Mouse (Mus musculus) liver, embryonic 14.5 days (tissue): ENCODE data around the gene Tmbim1. TPM values are rescaled to one million over a fixed set of nuclear protein-coding genes. Genes with fewer than 3 reads are reported as not detected.

Experiments
- ATAC-seq: fragments of 200-750 bp; cut with Nextera tagmentation; 2 replicates; pipeline ENCODE4 v1.8.0; 2017; ENCODE audit warnings: moderate number of reproducible peaks, mild to moderate bottlenecking, moderate library complexity; ENCODE audit not compliant: insufficient read depth
- DNase-seq, 3 experiments: peaks; one replicate each; pipeline ENCODE4 v3.0.0-alpha.2; 2012 to 2013; ENCODE audit warnings: low read depth in 3 of 3, low spot score in 3 of 3
- H3K27ac ChIP-seq: fragments of 300-500 bp; sonication (generic); 2 replicates; pipeline ENCODE4 v1.5.1; 2014; ENCODE audit warnings: moderate library complexity, mild to moderate bottlenecking, control low read depth, inconsistent platforms
- H3K27me3 ChIP-seq: fragments of 300-500 bp; sonication (generic); 2 replicates; pipeline ENCODE4 v1.6.1; 2014; ENCODE audit warnings: mild to moderate bottlenecking, low read length, moderate library complexity; ENCODE audit not compliant: control insufficient read depth, insufficient read depth
- H3K36me3 ChIP-seq: fragments of 300-500 bp; sonication (generic); replicated peaks from 2 replicates; pipeline ENCODE4 v1.6.1; 2014; ENCODE audit warnings: low read depth; ENCODE audit not compliant: control insufficient read depth, insufficient read depth
- H3K4me1 ChIP-seq, 2 experiments: fragments of 200-500 bp in 1 of 2; fragments of 300-500 bp in 1 of 2; sonication (generic) in 1 of 2; replicated peaks; 2 replicates each; pipeline ENCODE4 v1.6.1; 2012 to 2014; ENCODE audit warnings: antibody characterized with exemption in 1 of 2, inconsistent platforms in 1 of 2, low read length in 1 of 2; ENCODE audit not compliant: control insufficient read depth in 2 of 2, insufficient read depth in 2 of 2
- H3K4me2 ChIP-seq: fragments of 300-500 bp; sonication (generic); 2 replicates; pipeline ENCODE4 v1.6.1; 2014; ENCODE audit warnings: low read depth, mild to moderate bottlenecking, control low read depth, moderate library complexity
- H3K4me3 ChIP-seq, 2 experiments: fragments of 200-500 bp in 1 of 2; fragments of 300-500 bp in 1 of 2; sonication (generic) in 1 of 2; 2 replicates each; pipeline ENCODE4 v1.5.1; 2012 to 2014; ENCODE audit warnings: low read depth in 2 of 2, low read length in 2 of 2, mild to moderate bottlenecking in 2 of 2, control low read depth in 1 of 2, inconsistent platforms in 1 of 2, moderate library complexity in 1 of 2; ENCODE audit not compliant: insufficient read depth in 1 of 2
- H3K9ac ChIP-seq: fragments of 300-500 bp; sonication (generic); replicated peaks from 2 replicates; pipeline ENCODE4 v1.6.1; 2014; ENCODE audit warnings: mild to moderate bottlenecking, control low read depth, moderate library complexity
- H3K9me3 ChIP-seq: fragments of 300-500 bp; sonication (generic); 2 replicates; pipeline ENCODE4 v1.6.1; 2016; ENCODE audit warnings: low read length, mixed read lengths; ENCODE audit not compliant: control insufficient read depth
- CTCF ChIP-seq: IDR thresholded peaks from 2 replicates; pipeline ENCODE4 v1.5.1; 2016; ENCODE audit warnings: antibody characterized with exemption, low read depth, control low read depth
- EP300 ChIP-seq: IDR thresholded peaks from 2 replicates; pipeline ENCODE4 v1.6.1; 2016; ENCODE audit warnings: antibody characterized with exemption, low read depth
- WGBS: fragments of 180-500 bp; shearing (Covaris S2); extraction: QIAGEN DNeasy Blood & Tissue Kit; methylation state at CpG from one replicate; pipeline ENCODE4 v1.1.7; 2014; ENCODE audit not compliant: insufficient replicate concordance; 5-methylcytosine and 5-hydroxymethylcytosine counted together
- polyA plus RNA-seq, 2 experiments: library from polyadenylated mRNA; depleted of rRNA in 1 of 2; stranded (reverse) in 1 of 2; unstranded in 1 of 2; fragments of >200 nt; fragmentation: Nextera tagmentation in 1 of 2; extraction: Ambion mirVana in 1 of 2; gene quantifications; 2 replicates each; pipeline versions ENCODE4 v1.2.1 to v1.2.3; 2012 to 2014

Gene Tmbim1
- polyA plus RNA-seq, 2 experiments = 10.1 to 10.5 TPM

GRCm38 (mm10) chr1:74275015-74275414, 30.4 kb downstream of the Tmbim1 start:
- Histone ChIP-seq H3K27ac (no peak overlapping the region), H3K27me3 (no peaks in the 10 kb centered on the region; the same call in 1 of the 2 replicates), H3K9me3 (no peaks in the 10 kb centered on the region), H3K4me1 (0 out of 4 replicates have a peak, but pooled peaks cover 0 to 2% of the 10 kb centered on the region in 2 experiments), H3K9ac (no peak overlapping the region), H3K36me3 (no peaks in the 10 kb centered on the region), H3K4me3 (no peak overlapping the region), H3K4me2 (no peak overlapping the region)
- no peak for DNase-seq
- no peak for ATAC-seq
- TF ChIP-seq EP300 (no peak), CTCF (no peak)
- 25% methylated on average over 9 of the region's 9 CpGs for WGBS

GRCm38 (mm10) chr1:74271659-74272058, 33.8 kb downstream of the Tmbim1 start:
- ATAC-seq (no peak), DNase-seq (no peak)
- no peak overlapping the region for H3K27ac ChIP-seq
- no peak overlapping the region for H3K9ac ChIP-seq
- H3K4me1 ChIP-seq = 0 out of 4 replicates have a peak, but pooled peaks cover 0 to 2% of the 10 kb centered on the region in 2 experiments
- WGBS = 66% methylated on average over 4 of the region's 4 CpGs
- no peak overlapping the region for H3K4me2 ChIP-seq
- no peaks in the 10 kb centered on the region; the same call in 1 of the 2 replicates for H3K27me3 ChIP-seq
- no peak overlapping the region for H3K4me3 ChIP-seq
- no peak for TF ChIP-seq CTCF
- no peak for TF ChIP-seq EP300
- peaks cover 10% of the 10 kb centered on the region for H3K36me3 ChIP-seq
- H3K9me3 ChIP-seq = no peaks in the 10 kb centered on the region

- WGBS = 70% methylated on average over 8 of the region's 8 CpGs
- Histone ChIP-seq H3K36me3 (peaks cover 35% of the 10 kb centered on the region), H3K9me3 (no peaks in the 10 kb centered on the region), H3K27me3 (no peaks in the 10 kb centered on the region), H3K4me1 (no peaks in the 10 kb centered on the region), H3K4me3 (no peak overlapping the region), H3K27ac (no peak overlapping the region), H3K9ac (no peak overlapping the region), H3K4me2 (no peak overlapping the region)
- ATAC-seq (no peak), DNase-seq (no peak)
- TF ChIP-seq EP300 (no peak), CTCF (peak; percentile 12; the same call in 1 of the 2 replicates)
Observed at GRCm38 (mm10) chr1:74268750-74269149, 36.7 kb downstream of the Tmbim1 start.

- ATAC-seq = no peak
- Histone ChIP-seq H3K4me3 (no peak overlapping the region), H3K9me3 (no peaks in the 10 kb centered on the region), H3K9ac (no peak overlapping the region), H3K4me1 (no peaks in the 10 kb centered on the region), H3K4me2 (no peak overlapping the region), H3K27me3 (no peaks in the 10 kb centered on the region), H3K36me3 (peaks cover 75% of the 10 kb centered on the region), H3K27ac (no peak overlapping the region)
- WGBS = 77% methylated on average over 6 of the region's 6 CpGs
- TF ChIP-seq EP300 (no peak), CTCF (no peak)
- no peak for DNase-seq
Observed at GRCm38 (mm10) chr1:74262510-74262909, 42.9 kb downstream of the Tmbim1 start.

GRCm38 (mm10) chr1:74256782-74257181, 48.6 kb downstream of the Tmbim1 start:
- H3K4me3 ChIP-seq = no peak overlapping the region
- no peak for TF ChIP-seq CTCF
- no peak for TF ChIP-seq EP300
- no peaks in the 10 kb centered on the region for H3K27me3 ChIP-seq
- H3K27ac ChIP-seq = no peak overlapping the region
- 88% methylated on average over 4 of the region's 4 CpGs for WGBS
- peaks cover 62% of the 10 kb centered on the region for H3K36me3 ChIP-seq
- H3K4me1 ChIP-seq = no peaks in the 10 kb centered on the region
- DNase-seq (no peak), ATAC-seq (no peak)
- no peak overlapping the region for H3K4me2 ChIP-seq
- no peaks in the 10 kb centered on the region for H3K9me3 ChIP-seq
- no peak overlapping the region for H3K9ac ChIP-seq
